Mouse (Mus musculus) spleen, postnatal 36 days (tissue): Measurements from ENCODE around the gene Slc29a1.
"Not testable (repeated sequence)": the region's sequence is repeated elsewhere in the genome, so short reads cannot be mapped to it uniquely, and the experiment has no call there.

Experiments used
- DNase-seq, 2 experiments: peaks; one replicate each; pipeline ENCODE4 v3.0.0; 2022; ENCODE audit warnings: low spot score in 2 of 2, mixed read lengths in 1 of 2

Slc29a1 gene

DNA sequence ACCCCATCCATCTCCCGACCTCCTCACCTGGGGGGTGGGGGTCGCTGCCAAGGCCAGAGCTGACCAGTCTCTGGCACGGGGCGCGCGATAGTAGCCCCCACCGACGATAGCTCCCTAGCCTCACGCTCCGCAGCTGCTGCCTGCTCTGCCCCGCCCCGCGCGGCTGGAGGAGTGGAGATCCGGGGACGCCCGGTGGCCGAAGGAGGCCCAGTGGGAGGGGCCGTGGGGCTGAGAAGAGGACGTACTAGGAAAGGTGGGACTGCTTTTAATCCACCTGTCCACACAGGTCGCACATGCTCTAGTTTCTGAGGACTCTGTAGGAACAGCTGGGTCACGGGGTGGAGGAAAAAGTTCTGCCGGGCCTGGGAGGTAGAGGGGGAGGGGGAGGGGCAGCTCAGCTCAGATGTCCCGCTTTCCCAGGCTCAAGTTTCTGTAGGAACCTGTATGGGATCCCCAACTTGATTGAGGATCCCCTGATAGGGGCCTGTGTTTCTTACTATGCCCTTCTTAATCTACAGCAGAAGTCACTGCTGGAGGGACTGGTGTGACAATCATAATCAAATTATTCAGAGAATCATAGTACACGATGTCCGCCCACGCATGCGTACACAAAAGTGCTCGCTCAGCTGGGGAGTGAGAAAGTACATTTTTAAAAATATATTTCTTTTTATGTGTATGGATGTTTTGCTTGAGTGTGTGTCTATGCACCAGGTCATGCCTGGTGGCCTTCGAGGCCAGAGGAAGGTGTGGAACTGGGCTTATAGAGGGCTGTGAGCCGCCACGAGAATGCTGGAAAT is at the start of gene Slc29a1:
Slc29a1 (minus strand) TSS at position 161 of the 797 bp plus-strand sequence.
- DNase-seq = peak in 1 of 2 experiments; percentile 38

- DNase-seq = no peak
Measured at GRCm38 (mm10) chr17:45644185-45644584, 44.8 kb upstream of the Slc29a1 start.

DNA sequence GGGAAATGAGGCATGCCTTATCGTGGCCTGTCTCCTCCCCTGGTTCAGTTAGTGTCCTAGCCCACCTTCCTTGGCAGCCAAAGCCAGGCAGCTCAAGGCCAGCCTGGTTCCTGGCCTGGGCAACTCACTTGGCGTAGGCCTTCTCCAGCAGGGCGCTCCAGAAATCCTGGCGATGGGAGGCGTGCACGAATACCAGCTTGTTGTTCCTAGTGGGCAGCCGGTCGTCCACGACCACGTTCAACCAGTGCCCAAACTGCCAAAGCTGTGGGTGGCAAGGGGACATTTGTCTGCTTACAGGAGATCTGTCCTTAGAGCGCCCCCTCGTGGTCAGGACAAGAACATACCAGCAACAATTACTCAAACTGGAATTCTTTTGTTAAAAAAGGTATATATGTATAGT is 43.3 kb upstream of the Slc29a1 start:
- peak; percentile 33 to 54 for DNase-seq

DNA sequence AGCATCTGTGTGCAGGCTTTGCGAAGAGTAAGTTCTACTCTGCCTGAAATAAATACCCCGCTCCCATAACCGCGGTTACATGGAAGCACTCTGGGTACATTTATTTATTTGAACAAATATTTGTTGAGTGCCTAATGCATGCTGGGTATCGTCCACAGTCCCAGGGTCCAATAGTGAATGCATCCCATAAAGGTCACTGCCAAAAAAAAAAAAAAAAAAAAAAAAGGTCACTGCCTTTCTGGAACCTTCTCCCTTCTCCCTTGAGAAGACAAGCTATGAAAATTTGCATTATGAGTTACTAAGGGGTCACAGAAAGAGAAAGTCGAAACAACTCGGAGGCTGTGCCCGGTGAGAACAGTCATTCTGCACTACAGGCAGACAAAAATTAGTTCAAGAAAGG is 42.6 kb upstream of the Slc29a1 start:
- DNase-seq = no peak

GRCm38 (mm10) chr17:45638596-45639295 is 39.3 kb upstream of the Slc29a1 start:
- DNase-seq = no peak

DNA sequence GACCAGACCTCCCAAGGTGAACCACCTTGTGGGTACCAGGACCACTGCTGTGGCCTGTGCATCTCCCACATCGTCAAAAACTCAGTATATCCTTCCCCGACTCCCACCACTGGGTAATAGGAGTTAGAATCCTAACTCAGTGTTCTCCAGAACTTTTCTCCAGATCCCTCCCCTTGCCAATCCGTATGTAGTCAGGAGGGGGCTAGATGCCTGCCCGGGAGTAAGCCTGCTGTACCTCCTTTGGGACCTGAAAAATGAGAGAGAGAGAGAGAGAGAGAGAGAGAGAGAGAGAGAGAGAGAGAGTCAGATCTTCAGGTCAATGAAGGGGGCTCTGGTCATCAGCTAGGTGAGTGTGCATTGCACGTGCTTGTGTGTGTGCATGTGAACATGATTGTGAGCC is 34.6 kb upstream of the Slc29a1 start:
- no peak for DNase-seq

- DNase-seq = peak; percentile 47 to 55
Measured at GRCm38 (mm10) chr17:45631940-45632339, 32.5 kb upstream of the Slc29a1 start.

- DNase-seq = no peak
Measured at GRCm38 (mm10) chr17:45630992-45631391, 31.6 kb upstream of the Slc29a1 start.

DNA sequence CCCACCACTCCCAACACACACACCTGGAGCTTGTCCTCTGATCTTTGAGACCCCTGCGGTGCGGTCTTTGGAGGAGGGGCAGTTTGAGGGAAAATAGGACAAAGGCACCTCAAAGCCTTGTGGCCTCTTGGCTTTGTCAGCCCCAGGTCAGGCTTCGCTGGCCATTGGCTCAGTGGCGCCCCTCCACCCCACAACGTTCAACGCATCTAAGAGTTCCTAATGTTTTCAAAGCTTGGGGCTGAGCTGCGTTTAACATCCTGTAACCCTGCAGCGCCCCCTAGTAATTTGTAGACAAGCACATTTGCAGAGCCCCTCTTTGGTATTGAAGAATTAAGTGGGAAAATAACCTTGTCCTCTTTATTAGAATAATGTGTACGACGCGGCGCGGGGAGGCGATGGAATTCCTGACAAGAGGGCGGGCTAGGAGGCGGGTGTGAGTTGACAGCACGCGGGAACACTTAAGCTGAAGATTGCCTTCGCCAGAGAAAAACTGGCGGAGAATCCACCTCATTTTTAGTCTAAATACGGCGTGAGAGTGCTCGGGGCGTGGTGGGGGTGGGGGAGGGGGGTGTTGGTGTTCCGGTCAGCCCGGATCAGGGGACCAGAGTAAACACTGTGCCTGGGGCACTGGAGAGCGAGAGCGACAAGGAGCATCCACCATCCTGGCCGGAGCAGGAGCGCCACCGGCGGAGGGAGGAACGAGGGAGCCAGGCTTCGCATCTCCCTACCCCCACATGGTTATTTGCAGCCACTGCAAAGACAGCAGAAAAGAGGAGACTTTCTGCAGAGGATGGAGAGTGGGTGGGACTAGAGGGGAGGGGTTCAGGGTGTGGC is 30.7 kb upstream of the Slc29a1 start:
- DNase-seq = peak; percentile 55 to 64

DNA sequence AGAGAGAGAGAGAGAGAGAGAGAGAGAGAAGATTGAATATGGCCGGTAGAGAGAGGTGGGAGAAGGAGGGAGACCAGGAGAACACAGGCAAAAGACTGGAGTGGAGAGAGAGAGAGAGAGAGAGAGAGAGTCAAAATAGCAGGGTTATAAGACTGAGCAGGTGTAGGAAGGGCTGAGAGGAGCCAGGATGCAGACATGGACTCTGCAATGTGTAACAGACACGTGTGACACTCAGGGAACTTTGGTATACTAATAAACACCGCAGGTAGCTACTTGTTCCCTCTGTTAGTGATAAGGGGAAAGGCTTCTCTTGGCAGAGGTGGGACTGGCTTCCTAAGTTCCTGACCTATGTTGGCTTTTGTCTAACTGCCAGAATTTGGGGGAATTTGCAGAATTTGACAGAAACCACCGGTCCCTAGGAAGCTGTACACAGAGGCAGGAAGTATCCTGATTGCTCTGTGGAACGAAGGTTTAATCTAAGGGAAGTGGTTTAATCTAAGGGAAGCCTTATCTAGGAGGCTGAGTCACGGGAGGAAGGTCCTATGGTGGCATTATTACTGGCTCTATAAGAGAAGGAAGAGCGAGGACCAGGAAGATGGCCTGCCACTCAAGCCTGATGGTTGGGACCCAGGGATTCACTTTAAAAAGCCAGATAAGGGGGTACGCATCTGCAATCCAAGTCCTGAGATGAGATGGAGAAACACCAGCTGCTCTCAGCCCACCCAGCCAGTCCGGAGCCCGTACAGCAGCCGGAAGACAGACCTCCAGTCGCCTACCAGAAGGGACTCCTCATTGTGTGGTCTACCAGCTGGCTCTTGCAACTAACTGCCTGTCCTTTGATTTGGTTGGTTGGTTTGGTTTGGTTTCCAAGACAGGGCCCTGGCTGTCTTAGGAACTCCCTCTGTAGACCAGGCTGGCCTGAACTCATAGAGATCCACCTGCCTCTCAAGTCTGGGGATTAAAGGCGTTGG is 29.8 kb upstream of the Slc29a1 start:
- no peak for DNase-seq

DNA sequence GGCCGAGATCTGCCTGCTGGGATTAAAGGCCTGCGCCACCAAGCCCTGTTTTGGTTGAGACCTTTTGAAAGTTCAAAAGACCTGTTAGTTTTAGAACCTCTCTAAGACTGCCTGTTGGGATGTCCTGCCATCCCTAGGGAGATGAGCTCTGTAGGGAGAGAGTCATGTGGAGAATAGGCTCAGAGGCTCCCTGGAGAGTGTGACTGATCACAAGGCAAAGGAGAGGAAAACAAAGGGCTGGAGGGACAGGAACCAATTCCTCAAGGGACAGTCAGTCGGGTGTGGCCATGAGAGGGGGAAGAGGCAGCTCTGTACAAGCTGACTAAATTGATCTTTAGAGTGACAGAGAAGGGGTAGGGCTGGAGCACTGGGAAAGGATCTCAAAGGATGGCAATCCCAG is 28.8 kb upstream of the Slc29a1 start:
- no peak for DNase-seq

DNA sequence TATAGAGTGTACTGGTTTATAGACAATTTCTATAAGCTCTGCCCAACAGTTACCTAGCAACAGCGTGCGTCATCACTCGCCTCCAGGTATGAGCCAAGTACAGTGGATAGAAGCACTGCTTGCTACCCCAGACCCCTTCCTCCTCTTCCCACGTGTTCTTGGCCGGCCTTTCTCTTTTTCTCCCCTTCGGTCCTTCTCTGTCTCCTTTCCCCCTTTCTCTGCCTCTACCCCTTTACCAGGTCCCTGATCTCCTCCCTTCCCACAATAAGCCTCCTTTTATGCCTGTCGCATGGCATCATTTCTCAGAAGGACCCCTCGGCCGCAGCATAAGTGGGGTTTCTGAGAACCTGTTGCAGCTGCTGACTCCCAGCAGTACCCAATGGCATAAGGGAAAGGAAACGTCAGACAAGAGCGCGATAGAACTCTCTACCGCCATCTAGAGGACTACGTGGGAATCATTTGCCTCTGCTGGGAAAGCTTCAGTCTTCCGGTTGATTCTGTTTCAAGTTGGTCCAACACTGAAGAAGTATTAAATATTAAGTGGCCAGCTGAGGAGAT is 27.2 kb upstream of the Slc29a1 start:
- peak; percentile 60 to 72 for DNase-seq

GRCm38 (mm10) chr17:45623425-45623824 is 24.0 kb upstream of the Slc29a1 start:
- not testable (repeated sequence) for DNase-seq

DNA sequence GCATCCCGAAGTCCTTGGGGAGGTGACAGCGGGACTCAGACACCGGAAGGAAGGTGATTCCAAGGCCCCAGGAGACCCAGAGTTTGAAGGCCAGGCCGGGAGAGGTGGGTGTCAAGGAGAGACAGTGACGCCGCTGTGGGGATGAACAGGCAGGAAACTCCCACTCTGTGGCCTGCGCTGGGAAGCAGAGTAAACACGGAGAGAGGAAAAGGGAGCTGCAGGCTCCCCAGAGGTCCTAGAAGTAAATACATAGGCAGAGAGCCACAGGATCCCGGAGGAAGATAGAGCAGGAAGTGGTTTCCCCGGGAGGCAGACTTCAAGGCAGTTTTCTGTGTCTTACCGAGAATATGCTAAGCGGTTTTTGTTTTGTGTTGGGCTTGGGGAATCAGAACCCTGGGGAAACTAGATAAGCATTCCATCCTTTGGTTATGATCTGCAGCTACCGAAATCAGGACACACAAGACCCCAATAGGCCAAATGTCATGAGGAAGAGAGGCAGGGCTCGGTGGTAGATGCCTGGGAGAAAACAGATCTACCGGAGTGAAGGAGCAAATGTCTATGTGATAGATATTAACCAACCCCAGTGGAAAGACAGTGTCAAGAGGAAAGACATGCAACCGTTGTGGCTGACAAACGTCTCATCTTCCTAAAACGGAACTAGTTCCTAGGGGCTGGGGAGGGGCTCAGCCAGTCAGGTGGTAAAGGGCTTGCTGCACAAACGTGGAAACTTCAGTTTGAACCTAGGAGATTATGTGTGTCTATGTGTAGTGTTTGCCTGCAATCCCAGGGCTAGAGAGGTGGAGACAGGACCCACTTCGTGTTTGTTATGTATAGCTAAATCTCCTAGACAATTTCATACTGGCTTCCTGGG is 20.2 kb upstream of the Slc29a1 start:
- no peak for DNase-seq

DNA sequence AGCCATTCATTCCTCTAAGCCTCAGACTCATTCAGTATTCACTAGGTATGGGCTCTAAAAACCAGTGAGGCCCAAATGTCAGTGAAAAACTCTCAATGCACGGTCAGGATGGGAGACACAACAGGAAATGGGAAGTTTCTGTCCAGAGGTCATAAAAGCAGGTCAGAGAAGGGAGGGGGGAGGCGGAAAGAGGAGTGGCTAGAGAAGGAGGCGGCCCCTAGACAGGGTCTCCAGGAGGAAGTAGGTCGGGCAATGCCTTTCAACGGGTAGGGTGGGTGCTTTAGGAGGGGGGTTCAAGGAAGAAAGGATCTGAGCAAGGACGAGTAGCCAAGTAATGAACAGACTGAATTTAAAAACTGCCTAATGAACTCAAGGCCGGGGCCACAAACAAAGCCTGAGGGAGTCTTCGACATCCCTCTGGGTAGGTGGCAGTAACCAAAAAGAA is 19.6 kb upstream of the Slc29a1 start:
- peak; percentile 43 to 54 for DNase-seq

GRCm38 (mm10) chr17:45617655-45618054 is 18.2 kb upstream of the Slc29a1 start:
- DNase-seq = no peak

- no peak for DNase-seq
Measured at GRCm38 (mm10) chr17:45616679-45617078, 17.3 kb upstream of the Slc29a1 start.

GRCm38 (mm10) chr17:45616046-45616650 is 16.7 kb upstream of the Slc29a1 start:
- no peak for DNase-seq

- peak in 1 of 2 experiments; percentile 37 for DNase-seq
Measured at GRCm38 (mm10) chr17:45612921-45613320, 13.5 kb upstream of the Slc29a1 start.
